Mouse (Mus musculus): ENCODE measurements around the gene Stat2. TPM values are rescaled to one million over a fixed set of nuclear protein-coding genes. Genes with fewer than 3 reads are reported as not detected.

The Stat2 gene
- polyA plus RNA-seq, 2 experiments: 13.2 to 20.5 TPM

DNA sequence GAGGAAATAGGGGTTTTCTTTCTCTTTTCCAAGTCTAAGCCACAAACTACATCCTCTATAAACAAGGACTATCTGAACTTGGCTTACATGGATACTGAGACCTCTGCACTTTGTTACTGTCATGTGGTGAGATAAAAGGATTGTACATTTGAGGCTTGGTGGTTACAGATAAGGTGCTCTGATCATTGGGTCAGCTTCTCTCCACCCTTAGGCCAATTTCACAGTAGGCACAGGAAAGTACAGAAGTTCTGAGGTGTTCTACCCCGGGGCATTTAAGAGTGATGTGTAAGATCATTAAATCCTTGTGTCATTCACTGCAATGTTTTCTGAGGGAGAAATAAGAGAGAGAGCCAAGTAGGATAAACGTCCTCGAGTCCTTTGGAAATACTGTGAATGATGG is 66.2 kb downstream of the Stat2 start:
- WGBS: 88% methylated on average over 3 of the region's 3 CpGs
- ATAC-seq (ENCODE audit: low FRiP score, low read depth) (no peak), DNase-seq (ENCODE audit: low spot score) (no peak)
- H3K9ac ChIP-seq (ENCODE audit: low read depth, low read length, severe bottlenecking): no peak overlapping the region; the same call in 1 of the 2 replicates
- TF ChIP-seq POLR2A (IDR thresholded peaks at IDR 0.05; ENCODE audit: borderline replicate concordance, extremely low read depth, insufficient read depth, insufficient read length): no peak
- no peaks in the 10 kb centered on the region for H3K9me3 ChIP-seq (ENCODE audit: control insufficient read depth, low read length)
- H3K4me2 ChIP-seq (replicated peaks; ENCODE audit: low read depth, low read length, severe bottlenecking): peak overlapping the region; percentile 65
- peak overlapping the region; percentile 93; the same call in 1 of the 2 replicates for H3K4me3 ChIP-seq (replicated peaks; ENCODE audit: low read length)
- H3K36me3 ChIP-seq (ENCODE audit: control insufficient read depth, insufficient read depth, low read length): peaks cover 2% of the 10 kb centered on the region; the same call in 1 of the 2 replicates
- H3K27me3 ChIP-seq (ENCODE audit: control insufficient read depth, insufficient read depth, low read length): no peaks in the 10 kb centered on the region
- no peak overlapping the region for H3K27ac ChIP-seq (replicated peaks; ENCODE audit: low read depth, low read length)
- H3K4me1 ChIP-seq (ENCODE audit: control insufficient read depth, insufficient read depth, low read length): peaks cover 7% of the 10 kb centered on the region; the same call in 1 of the 2 replicates

- Histone ChIP-seq H3K4me2 (replicated peaks; ENCODE audit: low read depth, low read length, severe bottlenecking) (peak within 1 kb of the TSS; percentile 71), H3K9ac (ENCODE audit: low read depth, low read length, severe bottlenecking) (peak within 1 kb of the TSS; percentile 85), H3K27me3 (ENCODE audit: control insufficient read depth, insufficient read depth, low read length) (no peaks in the 10 kb centered on the region), H3K27ac (replicated peaks; ENCODE audit: low read depth, low read length) (peak within 1 kb of the TSS; percentile 91), H3K4me1 (ENCODE audit: control insufficient read depth, insufficient read depth, low read length) (peaks cover 7% of the 10 kb centered on the region; the same call in 1 of the 2 replicates), H3K36me3 (ENCODE audit: control insufficient read depth, insufficient read depth, low read length) (peaks cover 2% of the 10 kb centered on the region), H3K9me3 (ENCODE audit: control insufficient read depth, low read length) (no peaks in the 10 kb centered on the region), H3K4me3 (replicated peaks; ENCODE audit: low read length) (peak within 1 kb of the TSS; percentile 93)
- ATAC-seq (ENCODE audit: low FRiP score, low read depth) (peak; percentile 99), DNase-seq (ENCODE audit: low spot score) (peak; percentile 98)
- peak; percentile 70; the same call in 1 of the 2 replicates for TF ChIP-seq POLR2A (IDR thresholded peaks at IDR 0.05; ENCODE audit: borderline replicate concordance, extremely low read depth, insufficient read depth, insufficient read length)
- under 1% methylated on average over 57 of the region's 61 CpGs for WGBS
Observed at GRCm38 (mm10) chr10:128337306-128338181, 67.2 kb downstream of the Stat2 start, which contains the start of gene Cs. Gene Cs (plus strand): TSS chr10:128337734.

DNA sequence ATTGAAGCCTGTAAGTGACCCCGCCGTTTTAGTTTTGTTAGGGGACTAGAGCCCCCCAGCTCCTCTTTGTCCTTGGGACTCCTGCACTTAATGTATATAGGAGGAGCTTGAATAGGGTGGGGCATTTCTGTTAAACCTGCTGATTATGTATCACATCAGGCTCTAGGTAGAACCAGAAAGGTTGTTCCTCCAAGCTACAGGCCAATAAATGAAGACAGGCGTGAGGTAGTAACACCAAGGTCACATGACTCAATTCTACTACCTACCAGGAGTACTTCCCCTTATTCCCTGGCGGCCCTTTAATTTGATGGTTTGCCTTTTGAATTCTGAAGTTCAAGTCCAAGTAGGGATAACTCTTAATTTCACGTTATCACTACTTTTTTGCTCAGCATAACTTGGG is 68.1 kb downstream of the Stat2 start:
- H3K4me1 ChIP-seq (ENCODE audit: control insufficient read depth, insufficient read depth, low read length): peaks cover 7% of the 10 kb centered on the region; the same call in 1 of the 2 replicates
- H3K27me3 ChIP-seq (ENCODE audit: control insufficient read depth, insufficient read depth, low read length): no peaks in the 10 kb centered on the region
- H3K27ac ChIP-seq (replicated peaks; ENCODE audit: low read depth, low read length): peak overlapping the region; percentile 91
- H3K4me3 ChIP-seq (replicated peaks; ENCODE audit: low read length): peak overlapping the region; percentile 93
- H3K9ac ChIP-seq (ENCODE audit: low read depth, low read length, severe bottlenecking): peak overlapping the region; percentile 85
- no peak for TF ChIP-seq POLR2A (IDR thresholded peaks at IDR 0.05; ENCODE audit: borderline replicate concordance, extremely low read depth, insufficient read depth, insufficient read length)
- H3K9me3 ChIP-seq (ENCODE audit: control insufficient read depth, low read length): no peaks in the 10 kb centered on the region
- WGBS: 16% methylated on average over 5 of the region's 5 CpGs
- peaks cover 2% of the 10 kb centered on the region for H3K36me3 ChIP-seq (ENCODE audit: control insufficient read depth, insufficient read depth, low read length)
- DNase-seq (ENCODE audit: low spot score): no peak
- no peak for ATAC-seq (ENCODE audit: low FRiP score, low read depth)
- H3K4me2 ChIP-seq (replicated peaks; ENCODE audit: low read depth, low read length, severe bottlenecking): peak overlapping the region; percentile 71

- H3K9me3 ChIP-seq (ENCODE audit: control insufficient read depth, low read length): no peaks in the 10 kb centered on the region
- H3K36me3 ChIP-seq (ENCODE audit: control insufficient read depth, insufficient read depth, low read length): peaks cover 2% of the 10 kb centered on the region
- WGBS: 61% methylated on average over 2 of the region's 2 CpGs
- ATAC-seq (ENCODE audit: low FRiP score, low read depth) (no peak), DNase-seq (ENCODE audit: low spot score) (no peak)
- peak overlapping the region; percentile 71 for H3K4me2 ChIP-seq (replicated peaks; ENCODE audit: low read depth, low read length, severe bottlenecking)
- H3K4me1 ChIP-seq (ENCODE audit: control insufficient read depth, insufficient read depth, low read length): peaks cover 7% of the 10 kb centered on the region; the same call in 1 of the 2 replicates
- no peak for TF ChIP-seq POLR2A (IDR thresholded peaks at IDR 0.05; ENCODE audit: borderline replicate concordance, extremely low read depth, insufficient read depth, insufficient read length)
- no peak overlapping the region for H3K9ac ChIP-seq (ENCODE audit: low read depth, low read length, severe bottlenecking)
- H3K27me3 ChIP-seq (ENCODE audit: control insufficient read depth, insufficient read depth, low read length): no peaks in the 10 kb centered on the region
- H3K27ac ChIP-seq (replicated peaks; ENCODE audit: low read depth, low read length): no peak overlapping the region
- peak overlapping the region; percentile 93 for H3K4me3 ChIP-seq (replicated peaks; ENCODE audit: low read length)
Observed at GRCm38 (mm10) chr10:128338948-128339347, 68.6 kb downstream of the Stat2 start.

DNA sequence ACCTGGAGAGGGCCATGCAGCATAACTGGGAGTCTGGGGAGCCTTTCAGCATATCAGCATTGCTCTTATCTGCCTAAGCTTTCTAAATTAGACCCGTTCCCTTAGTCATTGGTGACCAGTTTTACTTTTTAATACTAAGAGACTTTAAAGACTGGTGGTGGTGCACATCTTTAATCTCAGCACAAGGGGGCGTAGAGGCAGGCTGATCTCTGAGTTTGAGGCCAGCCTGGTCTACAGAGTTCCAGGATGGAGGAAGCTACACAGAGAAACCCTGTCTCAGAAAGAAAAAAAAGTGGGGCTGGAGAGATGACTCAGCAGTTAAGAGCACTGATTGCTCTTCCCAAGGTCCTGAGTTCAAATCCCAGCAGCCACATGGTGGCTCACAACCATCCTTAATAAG is 69.9 kb downstream of the Stat2 start:
- DNase-seq (ENCODE audit: low spot score) (no peak), ATAC-seq (ENCODE audit: low FRiP score, low read depth) (no peak)
- Histone ChIP-seq H3K36me3 (ENCODE audit: control insufficient read depth, insufficient read depth, low read length) (peaks cover 2% of the 10 kb centered on the region), H3K4me3 (replicated peaks; ENCODE audit: low read length) (no peak overlapping the region), H3K4me1 (ENCODE audit: control insufficient read depth, insufficient read depth, low read length) (peaks cover 10% of the 10 kb centered on the region), H3K9ac (ENCODE audit: low read depth, low read length, severe bottlenecking) (no peak overlapping the region), H3K4me2 (replicated peaks; ENCODE audit: low read depth, low read length, severe bottlenecking) (no peak overlapping the region), H3K27ac (replicated peaks; ENCODE audit: low read depth, low read length) (no peak overlapping the region), H3K9me3 (ENCODE audit: control insufficient read depth, low read length) (no peaks in the 10 kb centered on the region), H3K27me3 (ENCODE audit: control insufficient read depth, insufficient read depth, low read length) (no peaks in the 10 kb centered on the region)
- WGBS: 92% methylated on average over 2 of the region's 2 CpGs
- no peak for TF ChIP-seq POLR2A (IDR thresholded peaks at IDR 0.05; ENCODE audit: borderline replicate concordance, extremely low read depth, insufficient read depth, insufficient read length)

Other genes with a start within 250 kb of the Stat2 start
- gene Naca, start 235.0 kb upstream of the Stat2 start, polyA plus RNA-seq (2012; rRNA removed): 362 and 554 TPM in 2 replicates
- 844 and 893 TPM in 2 replicates for gene Naca, start 235.0 kb upstream of the Stat2 start, polyA plus RNA-seq (2014; fragmentation: Nextera tagmentation; extraction: Ambion mirVana)
- 78.0 and 93.0 TPM in 2 replicates for gene Ptges3, start 211.6 kb upstream of the Stat2 start, polyA plus RNA-seq (2012; rRNA removed)
- 450 and 461 TPM in 2 replicates for gene Ptges3, start 211.6 kb upstream of the Stat2 start, polyA plus RNA-seq (2014; fragmentation: Nextera tagmentation; extraction: Ambion mirVana)
- gene Atp5b, start 187.3 kb upstream of the Stat2 start, polyA plus RNA-seq (2012; rRNA removed): 1,269 and 2,071 TPM in 2 replicates
- 1,908 and 2,011 TPM in 2 replicates for gene Atp5b, start 187.3 kb upstream of the Stat2 start, polyA plus RNA-seq (2014; fragmentation: Nextera tagmentation; extraction: Ambion mirVana)
- 28.3 and 31.1 TPM in 2 replicates for gene Baz2a, start 179.0 kb upstream of the Stat2 start, polyA plus RNA-seq (2012; rRNA removed)
- gene Baz2a, start 179.0 kb upstream of the Stat2 start, polyA plus RNA-seq (2014; fragmentation: Nextera tagmentation; extraction: Ambion mirVana): 17.5 and 18.2 TPM in 2 replicates
- gene Rbms2, start 90.3 kb upstream of the Stat2 start, polyA plus RNA-seq (2012; rRNA removed): 113 and 117 TPM in 2 replicates
- 33.8 and 35.9 TPM in 2 replicates for gene Rbms2, start 90.3 kb upstream of the Stat2 start, polyA plus RNA-seq (2014; fragmentation: Nextera tagmentation; extraction: Ambion mirVana)
- 4.8 and 5.8 TPM in 2 replicates for gene Gls2, start 76.1 kb upstream of the Stat2 start, polyA plus RNA-seq (2012; rRNA removed)
- gene Gls2, start 76.1 kb upstream of the Stat2 start, polyA plus RNA-seq (2014; fragmentation: Nextera tagmentation; extraction: Ambion mirVana): 2.0 and 2.5 TPM in 2 replicates
- 22.3 and 27.4 TPM in 2 replicates for gene Spryd4, start 58.8 kb upstream of the Stat2 start, polyA plus RNA-seq (2012; rRNA removed)
- gene Spryd4, start 58.8 kb upstream of the Stat2 start, polyA plus RNA-seq (2014; fragmentation: Nextera tagmentation; extraction: Ambion mirVana): 36.9 and 38.7 TPM in 2 replicates
- gene Mip, start 44.7 kb upstream of the Stat2 start, polyA plus RNA-seq (2012; rRNA removed): 0.88 and 1.7 TPM in 2 replicates
- 0.17 and 0.37 TPM in 2 replicates for gene Mip, start 44.7 kb upstream of the Stat2 start, polyA plus RNA-seq (2014; fragmentation: Nextera tagmentation; extraction: Ambion mirVana)
- gene Timeless, start 38.5 kb upstream of the Stat2 start, polyA plus RNA-seq (2012; rRNA removed): 31.7 and 32.4 TPM in 2 replicates
- 48.6 and 54.7 TPM in 2 replicates for gene Timeless, start 38.5 kb upstream of the Stat2 start, polyA plus RNA-seq (2014; fragmentation: Nextera tagmentation; extraction: Ambion mirVana)
- gene Apon, start 16.5 kb upstream of the Stat2 start, polyA plus RNA-seq (2012; rRNA removed): 0.58 and 0.72 TPM in 2 replicates
- 0.30 and 0.57 TPM in 2 replicates for gene Apon, start 16.5 kb upstream of the Stat2 start, polyA plus RNA-seq (2014; fragmentation: Nextera tagmentation; extraction: Ambion mirVana)
- 0.20 and 0.32 TPM in 2 replicates for gene Apof, start 1.9 kb upstream of the Stat2 start, polyA plus RNA-seq (2012; rRNA removed)
- gene Apof, start 1.9 kb upstream of the Stat2 start, polyA plus RNA-seq (2014; fragmentation: Nextera tagmentation; extraction: Ambion mirVana): not detected in 2 replicates
- gene Il23a, start 28.2 kb downstream of the Stat2 start, polyA plus RNA-seq (2012; rRNA removed): 0.18 and 0.31 TPM in 2 replicates
- gene Il23a, start 28.2 kb downstream of the Stat2 start, polyA plus RNA-seq (2014; fragmentation: Nextera tagmentation; extraction: Ambion mirVana): 0.28 TPM in 1 of 2 replicates, not detected in the other
- 49.7 and 58.0 TPM in 2 replicates for gene Pan2, start 32.8 kb downstream of the Stat2 start, polyA plus RNA-seq (2012; rRNA removed)
- 26.6 and 31.1 TPM in 2 replicates for gene Pan2, start 32.8 kb downstream of the Stat2 start, polyA plus RNA-seq (2014; fragmentation: Nextera tagmentation; extraction: Ambion mirVana)
- gene Cnpy2, start 51.9 kb downstream of the Stat2 start, polyA plus RNA-seq (2012; rRNA removed): 129 and 169 TPM in 2 replicates
- gene Cnpy2, start 51.9 kb downstream of the Stat2 start, polyA plus RNA-seq (2014; fragmentation: Nextera tagmentation; extraction: Ambion mirVana): 378 and 387 TPM in 2 replicates
- 131 and 149 TPM in 2 replicates for gene Cs, start 67.2 kb downstream of the Stat2 start, polyA plus RNA-seq (2012; rRNA removed)
- gene Cs, start 67.2 kb downstream of the Stat2 start, polyA plus RNA-seq (2014; fragmentation: Nextera tagmentation; extraction: Ambion mirVana): 173 and 174 TPM in 2 replicates
- gene Coq10a, start 98.4 kb downstream of the Stat2 start, polyA plus RNA-seq (2012; rRNA removed): 38.9 and 43.5 TPM in 2 replicates
- gene Coq10a, start 98.4 kb downstream of the Stat2 start, polyA plus RNA-seq (2014; fragmentation: Nextera tagmentation; extraction: Ambion mirVana): 19.4 and 21.5 TPM in 2 replicates
- gene Ankrd52, start 106.6 kb downstream of the Stat2 start, polyA plus RNA-seq (2012; rRNA removed): 50.7 and 59.8 TPM in 2 replicates
- 11.3 and 11.9 TPM in 2 replicates for gene Ankrd52, start 106.6 kb downstream of the Stat2 start, polyA plus RNA-seq (2014; fragmentation: Nextera tagmentation; extraction: Ambion mirVana)
- gene Slc39a5, start 130.7 kb downstream of the Stat2 start, polyA plus RNA-seq (2012; rRNA removed): 0.39 and 0.55 TPM in 2 replicates
- 0.14 TPM in 1 of 2 replicates, not detected in the other for gene Slc39a5, start 130.7 kb downstream of the Stat2 start, polyA plus RNA-seq (2014; fragmentation: Nextera tagmentation; extraction: Ambion mirVana)
- gene Nabp2, start 140.9 kb downstream of the Stat2 start, polyA plus RNA-seq (2012; rRNA removed): 38.9 and 42.3 TPM in 2 replicates
- 68.6 and 71.9 TPM in 2 replicates for gene Nabp2, start 140.9 kb downstream of the Stat2 start, polyA plus RNA-seq (2014; fragmentation: Nextera tagmentation; extraction: Ambion mirVana)
- gene Rnf41, start 141.1 kb downstream of the Stat2 start, polyA plus RNA-seq (2012; rRNA removed): 37.0 and 38.1 TPM in 2 replicates
- gene Rnf41, start 141.1 kb downstream of the Stat2 start, polyA plus RNA-seq (2014; fragmentation: Nextera tagmentation; extraction: Ambion mirVana): 35.7 and 36.1 TPM in 2 replicates
- gene Smarcc2, start 188.7 kb downstream of the Stat2 start, polyA plus RNA-seq (2012; rRNA removed): 216 and 219 TPM in 2 replicates
- gene Smarcc2, start 188.7 kb downstream of the Stat2 start, polyA plus RNA-seq (2014; fragmentation: Nextera tagmentation; extraction: Ambion mirVana): 98.0 and 110 TPM in 2 replicates
- gene Myl6, start 223.6 kb downstream of the Stat2 start, polyA plus RNA-seq (2012; rRNA removed): 1,142 and 1,623 TPM in 2 replicates
- gene Myl6, start 223.6 kb downstream of the Stat2 start, polyA plus RNA-seq (2014; fragmentation: Nextera tagmentation; extraction: Ambion mirVana): 1,081 and 1,105 TPM in 2 replicates
- 54.9 and 56.7 TPM in 2 replicates for gene Myl6b, start 228.1 kb downstream of the Stat2 start, polyA plus RNA-seq (2012; rRNA removed)
- 6.1 and 6.6 TPM in 2 replicates for gene Myl6b, start 228.1 kb downstream of the Stat2 start, polyA plus RNA-seq (2014; fragmentation: Nextera tagmentation; extraction: Ambion mirVana)